Mouse (Mus musculus) embryonic facial prominence, embryonic 15.5 days (tissue): ENCODE measurements around the gene Glod5. TPM values are rescaled to one million over a fixed set of nuclear protein-coding genes. Genes with fewer than 3 reads are reported as not detected.
"Not testable (repeated sequence)": the region's sequence is repeated elsewhere in the genome, so short reads cannot be mapped to it uniquely, and the experiment has no call there.

Experiments used
- ATAC-seq: fragments of 200-750 bp; cut with Nextera tagmentation; 2 replicates; pipeline ENCODE4 v1.8.0; 2017; ENCODE audit warnings: low read depth, moderate TSS enrichment; ENCODE audit not compliant: insufficient number of reproducible peaks, low FRiP score, low TSS enrichment
- H3K27ac ChIP-seq: fragments of 300-500 bp; sonication (generic); replicated peaks from 2 replicates; pipeline ENCODE4 v1.5.1; 2015; ENCODE audit warnings: mild to moderate bottlenecking, inconsistent platforms
- H3K27me3 ChIP-seq: fragments of 300-500 bp; sonication (generic); 2 replicates; pipeline ENCODE4 v1.6.1; 2015; ENCODE audit warnings: inconsistent platforms
- H3K36me3 ChIP-seq: fragments of 300-500 bp; sonication (generic); 2 replicates; pipeline ENCODE4 v1.6.1; 2015; ENCODE audit warnings: mild to moderate bottlenecking, inconsistent platforms
- H3K4me1 ChIP-seq: fragments of 300-500 bp; sonication (generic); 2 replicates; pipeline ENCODE4 v1.6.1; 2015; ENCODE audit warnings: inconsistent platforms
- H3K4me2 ChIP-seq: fragments of 300-500 bp; sonication (generic); replicated peaks from 2 replicates; pipeline ENCODE4 v1.6.1; 2015; ENCODE audit warnings: mild to moderate bottlenecking, inconsistent platforms
- H3K4me3 ChIP-seq: fragments of 300-500 bp; sonication (generic); replicated peaks from 2 replicates; pipeline ENCODE4 v1.5.1; 2015; ENCODE audit warnings: mild to moderate bottlenecking, inconsistent platforms
- H3K9ac ChIP-seq: fragments of 300-500 bp; sonication (generic); 2 replicates; pipeline ENCODE4 v1.6.1; 2015; ENCODE audit warnings: inconsistent platforms
- H3K9me3 ChIP-seq: fragments of 300-500 bp; sonication (generic); replicated peaks from 2 replicates; pipeline ENCODE4 v1.6.1; 2016; ENCODE audit warnings: inconsistent platforms
- WGBS: fragments of 180-500 bp; shearing (Covaris S2); methylation state at CpG from one replicate; pipeline ENCODE4 v1.1.7; 2015; 5-methylcytosine and 5-hydroxymethylcytosine counted together
- polyA plus RNA-seq: library from polyadenylated mRNA; unstranded; fragments of >200 nt; fragmentation: Nextera tagmentation; extraction: Ambion mirVana; gene quantifications from 2 replicates; pipeline ENCODE4 v1.2.1, GENCODE M21; 2015

Glod5 gene
- not detected in 2 replicates for polyA plus RNA-seq

DNA sequence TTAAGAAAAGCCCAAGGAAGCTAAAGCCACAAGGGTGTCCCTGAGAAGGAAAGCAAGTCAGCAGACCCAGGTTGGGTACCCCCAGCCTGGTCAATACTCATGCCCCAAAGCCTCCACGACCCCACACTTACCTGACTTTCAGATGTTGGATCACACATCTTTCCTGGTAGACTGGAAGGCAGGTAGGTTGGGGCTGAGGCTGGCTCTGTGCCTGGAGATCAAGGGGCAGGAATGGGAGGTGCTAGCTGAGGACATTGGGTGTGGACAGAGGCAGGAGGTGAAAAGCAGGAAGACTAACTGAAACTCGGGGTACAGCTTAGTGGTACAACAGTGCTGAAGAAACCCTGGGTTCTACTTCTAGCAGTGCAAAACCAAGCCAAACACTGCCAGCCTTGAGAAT, at the start of gene Glod5:
TSS of gene Glod5 (minus strand) at position 207 of the 400 bp plus-strand sequence.
- ATAC-seq: no peak
- WGBS: 60% methylated on average over 2 of the region's 2 CpGs
- Histone ChIP-seq H3K9ac (no peak within 1 kb of the TSS), H3K27me3 (no peaks in the 10 kb centered on the region), H3K4me2 (no peak within 1 kb of the TSS), H3K4me3 (no peak within 1 kb of the TSS), H3K27ac (no peak within 1 kb of the TSS), H3K9me3 (no peaks in the 10 kb centered on the region), H3K4me1 (no peaks in the 10 kb centered on the region), H3K36me3 (no peaks in the 10 kb centered on the region)

DNA sequence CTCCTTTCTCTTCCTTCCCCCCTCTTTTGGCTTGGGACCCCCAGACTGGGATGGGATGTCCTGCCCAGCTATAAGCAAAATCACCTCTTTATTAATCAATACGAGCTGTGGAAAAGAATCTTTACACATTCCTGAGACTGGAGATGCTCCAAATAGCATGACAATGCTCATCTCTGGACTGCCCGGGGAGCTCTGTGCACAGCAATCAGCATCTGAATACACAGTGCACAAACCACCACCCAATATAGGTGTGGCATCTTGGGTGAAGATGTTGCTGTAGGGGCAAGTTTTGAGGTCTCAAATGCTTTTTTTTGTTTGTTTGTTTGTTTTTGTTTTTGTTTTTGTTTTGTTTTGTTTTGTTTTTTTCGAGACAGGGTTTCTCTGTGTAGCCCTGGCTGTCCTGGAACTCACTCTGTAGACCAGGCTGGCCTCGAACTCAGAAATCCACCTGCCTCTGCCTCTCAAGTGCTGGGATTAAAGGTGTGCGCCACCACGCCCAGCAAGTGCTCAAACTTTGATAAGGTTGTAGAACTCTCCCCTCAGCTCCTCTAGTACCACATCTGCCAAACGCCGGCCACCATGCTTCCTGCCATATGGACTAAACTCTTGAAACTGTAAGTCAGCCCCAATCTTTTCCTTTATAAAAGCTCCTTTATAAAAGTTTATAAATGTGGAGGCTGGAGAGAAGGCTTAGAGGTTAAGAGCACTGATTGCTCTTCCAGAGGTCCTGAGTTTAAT, 32.9 kb upstream of the Glod5 start:
- not testable (repeated sequence) for H3K27me3 ChIP-seq, H3K4me3 ChIP-seq, H3K9me3 ChIP-seq, H3K4me2 ChIP-seq, H3K9ac ChIP-seq, H3K27ac ChIP-seq, H3K4me1 ChIP-seq, ATAC-seq, H3K36me3 ChIP-seq
- WGBS: 81% methylated on average over 8 of the region's 8 CpGs

DNA sequence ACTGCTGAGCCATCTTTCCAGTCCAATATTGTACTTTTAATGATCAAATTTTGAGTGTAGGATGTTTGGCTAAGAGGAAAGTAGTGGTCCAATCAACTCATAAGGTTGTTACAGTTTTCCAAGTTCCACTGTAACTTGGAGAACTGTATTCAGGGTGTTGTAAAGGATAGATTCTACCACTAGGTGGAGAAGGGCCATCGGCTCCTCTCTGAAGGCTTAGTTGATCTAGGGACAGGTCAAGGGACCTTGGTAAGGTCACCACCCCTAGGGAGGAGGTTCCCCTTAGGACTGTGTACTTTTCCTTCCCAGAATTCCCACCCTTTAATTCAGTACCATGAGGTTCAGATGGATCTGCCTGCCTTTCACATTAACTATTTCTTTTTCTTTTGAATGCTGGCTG, 14.7 kb upstream of the Glod5 start:
- Histone ChIP-seq H3K4me2 (no peak overlapping the region), H3K4me3 (no peak overlapping the region), H3K27me3 (no peaks in the 10 kb centered on the region), H3K27ac (no peak overlapping the region), H3K9ac (no peak overlapping the region), H3K9me3 (no peaks in the 10 kb centered on the region), H3K4me1 (no peaks in the 10 kb centered on the region), H3K36me3 (no peaks in the 10 kb centered on the region)
- ATAC-seq: no peak
- WGBS: 61% methylated on average over 1 of the region's 1 CpGs

DNA sequence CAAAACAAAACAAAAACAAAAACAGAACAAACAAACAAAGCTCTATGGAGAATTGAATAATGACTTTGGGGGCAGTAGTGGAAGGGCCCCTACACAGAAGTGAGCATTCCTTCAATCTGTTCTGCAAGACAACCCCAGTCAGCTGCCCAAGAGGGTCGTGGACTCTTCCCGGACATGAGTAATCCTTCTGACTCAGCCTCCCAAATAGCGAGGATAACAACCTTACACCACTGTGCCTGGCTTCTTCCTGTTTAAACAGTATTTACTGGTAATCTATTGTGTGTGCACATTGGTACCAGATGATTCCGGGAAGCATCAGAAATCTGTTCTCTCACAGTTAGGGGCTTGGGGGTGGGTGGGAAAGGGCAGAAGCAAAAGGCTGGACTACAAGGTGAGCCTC, 8.5 kb upstream of the Glod5 start:
- Histone ChIP-seq H3K4me2 (no peak overlapping the region), H3K4me1 (no peaks in the 10 kb centered on the region), H3K27me3 (no peaks in the 10 kb centered on the region), H3K4me3 (no peak overlapping the region), H3K36me3 (no peaks in the 10 kb centered on the region), H3K9me3 (no peaks in the 10 kb centered on the region), H3K9ac (no peak overlapping the region), H3K27ac (no peak overlapping the region)
- WGBS: 59% methylated on average over 4 of the region's 4 CpGs
- ATAC-seq: no peak

DNA sequence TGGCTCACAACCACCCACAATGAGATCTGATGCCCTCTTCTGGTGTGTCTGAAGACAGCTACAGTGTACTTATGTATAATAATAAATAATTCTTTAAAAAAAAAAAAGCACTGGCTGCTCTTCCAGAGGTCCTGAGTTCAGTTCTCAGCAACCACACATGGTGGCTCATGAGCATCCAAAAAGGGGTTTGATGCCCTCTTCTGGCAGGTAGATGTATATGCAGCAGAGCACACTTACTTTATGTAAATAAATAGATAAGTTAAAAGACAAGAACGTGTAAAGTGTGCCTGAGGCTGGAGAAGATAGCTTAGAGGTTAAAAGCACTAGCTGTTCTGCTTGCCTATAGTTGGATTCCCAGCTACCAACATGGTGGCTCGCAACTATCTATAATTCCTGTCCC, 6.5 kb upstream of the Glod5 start:
- Histone ChIP-seq H3K4me1 (no peaks in the 10 kb centered on the region), H3K27ac (no peak overlapping the region), H3K36me3 (no peaks in the 10 kb centered on the region), H3K9me3 (no peaks in the 10 kb centered on the region), H3K4me2 (no peak overlapping the region), H3K4me3 (no peak overlapping the region), H3K27me3 (no peaks in the 10 kb centered on the region), H3K9ac (no peak overlapping the region)
- no peak for ATAC-seq
- WGBS: 64% methylated on average over 2 of the region's 2 CpGs

DNA sequence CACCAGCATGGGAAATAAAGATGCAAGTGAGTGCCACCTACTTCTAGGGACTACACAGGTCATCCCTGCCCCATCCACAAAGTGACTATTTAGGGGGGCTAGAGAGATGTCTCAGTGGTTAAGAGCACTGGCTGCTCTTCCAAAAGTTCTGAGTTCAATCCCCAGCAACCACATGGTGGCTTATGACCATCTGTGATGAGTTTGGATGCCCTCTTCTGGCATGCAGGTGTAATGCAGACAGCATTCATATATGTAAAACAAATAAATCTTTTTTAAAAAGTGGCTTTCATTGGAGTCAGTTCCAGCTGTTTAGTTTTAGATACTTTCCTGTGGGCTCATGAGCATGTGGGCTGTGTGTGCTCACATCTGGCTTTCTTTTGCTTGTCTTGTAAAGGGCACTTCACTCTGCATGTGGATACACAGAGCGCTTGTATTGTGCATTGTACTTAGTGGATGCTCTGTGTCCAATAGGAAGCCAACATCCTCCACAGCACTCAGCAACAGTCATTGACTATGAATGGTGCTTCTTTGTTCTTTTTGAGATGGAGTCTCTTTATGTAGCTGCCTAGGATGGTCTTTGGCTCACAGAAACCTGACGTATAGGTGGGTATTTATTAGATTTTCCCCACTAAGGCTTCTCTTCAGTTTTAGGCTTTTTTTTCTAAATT, 2.0 kb upstream of the Glod5 start:
- Histone ChIP-seq H3K36me3 (no peaks in the 10 kb centered on the region), H3K4me3 (no peak overlapping the region), H3K4me1 (no peaks in the 10 kb centered on the region), H3K9me3 (no peaks in the 10 kb centered on the region), H3K4me2 (no peak overlapping the region), H3K9ac (no peak overlapping the region), H3K27ac (no peak overlapping the region), H3K27me3 (no peaks in the 10 kb centered on the region)
- no peak for ATAC-seq
- WGBS: 62% methylated on average over 2 of the region's 2 CpGs

DNA sequence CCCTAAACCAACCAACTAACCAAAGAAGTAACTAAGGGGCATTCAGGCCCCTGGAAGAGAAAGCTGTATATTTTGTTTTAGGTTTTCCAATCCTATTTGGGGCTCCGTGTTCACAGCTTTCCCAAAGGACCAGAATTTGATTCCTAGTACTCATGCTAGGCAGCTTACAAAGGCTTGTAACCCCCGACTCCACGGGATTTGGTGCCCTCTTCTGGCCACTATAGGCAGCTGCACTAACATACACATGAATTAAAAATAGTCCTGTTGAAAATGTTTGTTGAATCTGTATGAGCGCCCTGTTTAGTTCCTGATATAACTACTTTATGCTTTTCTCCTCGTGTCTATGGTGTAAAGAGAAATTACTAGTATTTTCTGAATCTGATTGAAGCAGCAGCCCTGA, 1.1 kb downstream of the Glod5 start:
- Histone ChIP-seq H3K27ac (no peak overlapping the region), H3K4me2 (no peak overlapping the region), H3K9ac (no peak overlapping the region), H3K36me3 (no peaks in the 10 kb centered on the region), H3K9me3 (no peaks in the 10 kb centered on the region), H3K27me3 (no peaks in the 10 kb centered on the region), H3K4me1 (no peaks in the 10 kb centered on the region), H3K4me3 (no peak overlapping the region)
- WGBS: 11% methylated on average over 5 of the region's 5 CpGs
- no peak for ATAC-seq

DNA sequence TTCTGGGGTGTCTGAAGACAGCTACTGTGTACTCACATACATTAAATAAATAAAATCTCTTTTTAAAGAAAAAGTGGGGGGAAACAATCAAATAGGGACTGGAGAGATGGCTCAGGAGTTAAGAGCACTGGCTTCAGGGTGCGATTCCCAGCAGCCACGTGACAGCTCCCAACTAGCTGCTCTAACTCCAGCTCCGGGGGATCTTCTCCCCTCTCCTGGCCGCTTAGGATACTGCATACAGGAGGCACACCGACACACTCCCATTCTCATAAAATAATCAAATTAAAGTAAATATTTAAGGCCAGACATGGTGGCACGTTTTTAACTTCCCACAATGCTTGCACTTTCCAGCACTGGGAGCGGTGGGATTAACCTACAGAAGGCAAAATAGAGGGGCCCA, 2.6 kb downstream of the Glod5 start:
- H3K27ac ChIP-seq, H3K9me3 ChIP-seq, ATAC-seq, H3K27me3 ChIP-seq, H3K9ac ChIP-seq, H3K4me2 ChIP-seq, H3K36me3 ChIP-seq, H3K4me1 ChIP-seq, H3K4me3 ChIP-seq: not testable (repeated sequence)
- 22% methylated on average over 7 of the region's 7 CpGs for WGBS

DNA sequence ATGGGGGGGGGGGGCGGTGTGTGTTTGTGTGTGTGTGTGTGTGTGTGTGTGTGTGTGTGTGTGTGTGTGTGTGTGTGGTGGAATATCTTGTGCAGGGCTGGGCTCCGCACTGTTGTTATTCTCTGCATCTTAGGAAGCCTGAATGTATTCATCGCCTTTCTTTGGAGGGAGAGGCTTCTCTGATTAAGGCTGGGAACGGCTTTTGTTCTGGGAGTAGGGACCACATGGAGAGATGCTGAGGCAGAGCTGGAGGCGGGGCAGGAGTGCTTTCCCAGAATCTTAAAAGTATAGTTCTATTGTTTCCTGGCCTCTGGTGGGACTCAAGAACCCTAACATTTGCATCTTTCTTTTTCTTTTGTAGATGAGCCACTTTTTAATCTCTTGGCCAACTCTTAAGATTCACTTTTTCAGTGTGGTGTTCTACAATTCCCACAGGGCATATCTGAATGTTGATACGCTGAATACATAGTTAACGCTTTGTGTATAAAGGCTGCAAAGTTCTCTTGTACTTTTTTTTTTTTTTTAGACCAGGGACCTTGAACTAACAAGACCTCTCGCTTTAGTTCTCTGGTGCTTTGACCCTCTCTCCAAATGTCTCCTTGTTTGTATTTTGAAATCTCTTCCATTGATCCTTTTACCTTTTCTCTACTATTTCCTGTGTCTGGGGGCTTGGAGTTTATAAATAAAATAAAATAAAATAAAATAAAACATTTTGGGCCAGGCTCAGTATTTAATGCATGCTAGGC, 4.5 kb downstream of the Glod5 start:
- Histone ChIP-seq H3K27ac (no peak overlapping the region), H3K27me3 (no peaks in the 10 kb centered on the region), H3K4me3 (no peak overlapping the region), H3K9ac (no peak overlapping the region), H3K4me1 (no peaks in the 10 kb centered on the region), H3K4me2 (no peak overlapping the region), H3K36me3 (no peaks in the 10 kb centered on the region), H3K9me3 (no peaks in the 10 kb centered on the region)
- ATAC-seq: no peak
- 38% methylated on average over 6 of the region's 8 CpGs for WGBS

DNA sequence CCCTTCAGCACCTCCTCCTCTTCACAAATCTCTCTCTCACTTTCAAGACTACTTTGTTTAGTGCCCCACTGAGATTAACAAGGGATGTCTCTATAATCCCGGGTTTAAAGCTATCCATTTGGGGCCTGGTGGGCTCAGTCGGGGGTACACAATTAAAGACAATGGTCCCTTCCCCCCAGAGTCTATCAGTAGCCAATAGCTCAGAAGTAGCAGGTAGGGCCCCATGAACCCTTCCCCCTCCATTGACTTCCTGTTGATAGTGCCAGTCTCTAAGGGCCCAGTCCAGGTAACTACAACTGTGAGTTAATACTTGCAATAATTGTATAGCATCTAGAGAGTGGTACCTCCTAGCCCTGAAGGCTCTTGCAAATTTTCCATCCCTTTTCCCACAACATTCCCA, 5.1 kb downstream of the Glod5 start:
- no peak for ATAC-seq
- Histone ChIP-seq H3K4me1 (no peaks in the 10 kb centered on the region), H3K9ac (no peak overlapping the region), H3K27me3 (no peaks in the 10 kb centered on the region), H3K4me2 (no peak overlapping the region), H3K9me3 (no peaks in the 10 kb centered on the region), H3K4me3 (no peak overlapping the region), H3K27ac (no peak overlapping the region), H3K36me3 (no peaks in the 10 kb centered on the region)
- 18% methylated on average over 2 of the region's 2 CpGs for WGBS

DNA sequence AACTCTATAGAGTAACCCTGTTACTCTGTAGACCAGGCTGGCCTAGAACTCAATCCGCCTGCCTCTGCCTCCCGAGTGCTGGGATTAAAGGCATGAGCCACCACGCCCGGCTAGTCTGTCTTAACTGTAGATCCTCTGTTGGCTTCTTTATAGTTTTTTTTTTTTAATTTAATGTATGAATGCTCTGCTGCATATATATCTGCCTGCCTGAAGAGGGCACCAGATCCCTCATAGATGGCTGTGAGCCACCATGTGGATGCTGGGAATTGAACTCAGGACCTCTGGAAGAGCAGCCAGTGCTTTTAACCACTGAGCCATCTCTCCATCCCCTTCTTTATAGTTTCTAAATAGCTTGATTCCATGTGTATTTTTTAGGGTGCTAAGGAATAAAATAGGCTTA, 8.9 kb downstream of the Glod5 start:
- H3K27me3 ChIP-seq, H3K27ac ChIP-seq, H3K9ac ChIP-seq, H3K9me3 ChIP-seq, H3K4me3 ChIP-seq, H3K4me2 ChIP-seq, ATAC-seq, H3K36me3 ChIP-seq, H3K4me1 ChIP-seq: not testable (repeated sequence)
- WGBS: 82% methylated on average over 4 of the region's 4 CpGs
